Mouse (Mus musculus): ENCODE measurements around the gene Helq. TPM values are rescaled to one million over a fixed set of nuclear protein-coding genes. Genes with fewer than 3 reads are reported as not detected.

Gene Helq
- total RNA-seq, 2 experiments from 2014 or later: 17.8 to 19.9 TPM

- no peak for DNase-seq (ENCODE audit: extremely low spot score in 1 of 2, low spot score in 2 of 2)
- intact Hi-C loops (cut with DNase I): loop anchor here (10.0 kb wide), 1 partner anchor 119 kb away; the partner anchor contains the start of gene Coq2
These were observed 4.3 kb downstream of the Helq start for GRCm38 (mm10) chr5:100794084-100794483.

- no peak for DNase-seq (ENCODE audit: extremely low spot score in 1 of 2, low spot score in 2 of 2)
- intact Hi-C loops (cut with DNase I): loop anchor here (10.0 kb wide), 1 partner anchor 117 kb away; the partner anchor contains the start of gene Coq2
These were observed 6.1 kb downstream of the Helq start for GRCm38 (mm10) chr5:100792261-100792660.

- intact Hi-C loops (cut with DNase I): no loop called here
These were observed 10.9 kb downstream of the Helq start for GRCm38 (mm10) chr5:100787527-100787926.

GRCm38 (mm10) chr5:100779002-100779401 is 19.4 kb downstream of the Helq start:
- intact Hi-C loops (cut with DNase I): loop anchor here (10.0 kb wide), 2 partner anchors 244 to 384 kb away; no protein-coding TSS in a partner anchor
- no peak for DNase-seq (ENCODE audit: extremely low spot score in 1 of 2, low spot score in 2 of 2)

More at GRCm38 (mm10) chr5:100787527-100787926, 10.9 kb downstream of the Helq start:
- no peak for DNase-seq (ENCODE audit: extremely low spot score in 1 of 2, low spot score in 2 of 2)

- no peak for DNase-seq (ENCODE audit: extremely low spot score in 1 of 2, low spot score in 2 of 2)
- intact Hi-C loops (cut with DNase I): loop anchor here (10.0 kb wide), 2 partner anchors 242 to 382 kb away; no protein-coding TSS in a partner anchor
These were observed 21.5 kb downstream of the Helq start for GRCm38 (mm10) chr5:100776900-100777299.

- intact Hi-C loops (cut with DNase I): loop anchor here (10.0 kb wide), 2 partner anchors 241 to 381 kb away; no protein-coding TSS in a partner anchor
- DNase-seq (ENCODE audit: extremely low spot score in 1 of 2, low spot score in 2 of 2): no peak
These were observed 22.5 kb downstream of the Helq start for GRCm38 (mm10) chr5:100775778-100776404.

GRCm38 (mm10) chr5:100771575-100771974 is 26.8 kb downstream of the Helq start:
- intact Hi-C loops (cut with DNase I): loop anchor here (10.0 kb wide), 2 partner anchors 237 to 377 kb away; no protein-coding TSS in a partner anchor
- DNase-seq (ENCODE audit: extremely low spot score in 1 of 2, low spot score in 2 of 2): no peak

GRCm38 (mm10) chr5:100766026-100766425 is 32.4 kb downstream of the Helq start:
- intact Hi-C loops (cut with DNase I): no loop called here
- DNase-seq (ENCODE audit: extremely low spot score in 1 of 2, low spot score in 2 of 2): no peak

GRCm38 (mm10) chr5:100761736-100762135 is 36.7 kb downstream of the Helq start:
- intact Hi-C loops (cut with DNase I): no loop called here
- no peak for DNase-seq (ENCODE audit: extremely low spot score in 1 of 2, low spot score in 2 of 2)

GRCm38 (mm10) chr5:100760049-100760663 is 38.2 kb downstream of the Helq start:
- intact Hi-C loops (cut with DNase I): no loop called here

GRCm38 (mm10) chr5:100758121-100758520 is 40.3 kb downstream of the Helq start:
- intact Hi-C loops (cut with DNase I): no loop called here
- no peak for DNase-seq (ENCODE audit: extremely low spot score in 1 of 2, low spot score in 2 of 2)

More at GRCm38 (mm10) chr5:100760049-100760663, 38.2 kb downstream of the Helq start:
- no peak for DNase-seq (ENCODE audit: extremely low spot score in 1 of 2, low spot score in 2 of 2)

- DNase-seq (ENCODE audit: extremely low spot score in 1 of 2, low spot score in 2 of 2): no peak
- intact Hi-C loops (cut with DNase I): no loop called here
These were observed 45.0 kb downstream of the Helq start for GRCm38 (mm10) chr5:100753407-100753806.

GRCm38 (mm10) chr5:100751655-100752054 is 46.7 kb downstream of the Helq start:
- intact Hi-C loops (cut with DNase I): no loop called here
- DNase-seq (ENCODE audit: extremely low spot score in 1 of 2, low spot score in 2 of 2): no peak

GRCm38 (mm10) chr5:100750617-100751255 is 47.7 kb downstream of the Helq start:
- intact Hi-C loops (cut with DNase I): no loop called here

GRCm38 (mm10) chr5:100738802-100739201 is 59.6 kb downstream of the Helq start:
- intact Hi-C loops (cut with DNase I): no loop called here
- DNase-seq (ENCODE audit: extremely low spot score in 1 of 2, low spot score in 2 of 2): no peak

More at GRCm38 (mm10) chr5:100750617-100751255, 47.7 kb downstream of the Helq start:
- DNase-seq (ENCODE audit: extremely low spot score in 1 of 2, low spot score in 2 of 2): no peak

GRCm38 (mm10) chr5:100736919-100737318 is 61.5 kb downstream of the Helq start:
- intact Hi-C loops (cut with DNase I): no loop called here
- DNase-seq (ENCODE audit: extremely low spot score in 1 of 2, low spot score in 2 of 2): no peak

- no peak for DNase-seq (ENCODE audit: extremely low spot score in 1 of 2, low spot score in 2 of 2)
- intact Hi-C loops (cut with DNase I): no loop called here
These were observed 63.9 kb downstream of the Helq start for GRCm38 (mm10) chr5:100734535-100734934.

GRCm38 (mm10) chr5:100728757-100729156 is 69.6 kb downstream of the Helq start:
- intact Hi-C loops (cut with DNase I): no loop called here
- no peak for DNase-seq (ENCODE audit: extremely low spot score in 1 of 2, low spot score in 2 of 2)

- intact Hi-C loops (cut with DNase I): no loop called here
- DNase-seq (ENCODE audit: extremely low spot score in 1 of 2, low spot score in 2 of 2): no peak
These were observed 72.4 kb downstream of the Helq start for GRCm38 (mm10) chr5:100726001-100726400.

Measured in left cerebral cortex, postnatal 10 days (tissue).